Mouse (Mus musculus): ENCODE data around the gene Gm20721. TPM values are rescaled to one million over a fixed set of nuclear protein-coding genes. Genes with fewer than 3 reads are reported as not detected.

The Gm20721 gene
- polyA plus RNA-seq, 1 experiment = not detected

- DNase-seq = no peak
- H3K36me3 ChIP-seq (ENCODE audit: control insufficient read depth, insufficient read depth, low read length) = no peaks in the 10 kb centered on the region
- H3K4me1 ChIP-seq (ENCODE audit: control insufficient read depth, insufficient read depth, low read length) = no peaks in the 10 kb centered on the region
- no peak overlapping the region for H3K27ac ChIP-seq (ENCODE audit: insufficient read depth, low read depth, low read length)
- no peak overlapping the region for H3K4me3 ChIP-seq (ENCODE audit: insufficient read depth, low read depth, low read length)
- no peaks in the 10 kb centered on the region for H3K27me3 ChIP-seq (replicated peaks; ENCODE audit: control insufficient read depth, insufficient read depth, low read length)
- TF ChIP-seq POLR2A (IDR thresholded peaks at IDR 0.05; ENCODE audit: low read depth, low read length) (no peak), CTCF (conservative IDR thresholded peaks at IDR 0.05; ENCODE audit: insufficient read depth, insufficient read length, low read depth, low read length) (no peak)
- WGBS = 57% methylated on average over 7 of the region's 7 CpGs
Observed at GRCm38 (mm10) chr2:174287921-174288320, 58.6 kb downstream of the Gm20721 start.

- DNase-seq = no peak
- H3K36me3 ChIP-seq (ENCODE audit: control insufficient read depth, insufficient read depth, low read length) = no peaks in the 10 kb centered on the region
- TF ChIP-seq POLR2A (IDR thresholded peaks at IDR 0.05; ENCODE audit: low read depth, low read length) (no peak), CTCF (conservative IDR thresholded peaks at IDR 0.05; ENCODE audit: insufficient read depth, insufficient read length, low read depth, low read length) (no peak)
Observed at GRCm38 (mm10) chr2:174285921-174286470, 60.5 kb downstream of the Gm20721 start.

GRCm38 (mm10) chr2:174284807-174285457 lies 61.6 kb downstream of the Gm20721 start:
- no peaks in the 10 kb centered on the region for H3K36me3 ChIP-seq (ENCODE audit: control insufficient read depth, insufficient read depth, low read length)
- H3K4me3 ChIP-seq (ENCODE audit: insufficient read depth, low read depth, low read length) = no peak overlapping the region
- no peak overlapping the region for H3K27ac ChIP-seq (ENCODE audit: insufficient read depth, low read depth, low read length)
- DNase-seq = no peak
- H3K27me3 ChIP-seq (replicated peaks; ENCODE audit: control insufficient read depth, insufficient read depth, low read length) = no peaks in the 10 kb centered on the region
- no peaks in the 10 kb centered on the region for H3K4me1 ChIP-seq (ENCODE audit: control insufficient read depth, insufficient read depth, low read length)
- no peak for TF ChIP-seq CTCF (conservative IDR thresholded peaks at IDR 0.05; ENCODE audit: insufficient read depth, insufficient read length, low read depth, low read length)
- no peak for TF ChIP-seq POLR2A (IDR thresholded peaks at IDR 0.05; ENCODE audit: low read depth, low read length)
- 47% methylated on average over 58 of the region's 58 CpGs for WGBS

More at GRCm38 (mm10) chr2:174285921-174286470, 60.5 kb downstream of the Gm20721 start:
- WGBS = 50% methylated on average over 34 of the region's 34 CpGs
- H3K4me3 ChIP-seq (ENCODE audit: insufficient read depth, low read depth, low read length) = no peak overlapping the region
- H3K4me1 ChIP-seq (ENCODE audit: control insufficient read depth, insufficient read depth, low read length) = no peaks in the 10 kb centered on the region
- no peaks in the 10 kb centered on the region for H3K27me3 ChIP-seq (replicated peaks; ENCODE audit: control insufficient read depth, insufficient read depth, low read length)
- no peak overlapping the region for H3K27ac ChIP-seq (ENCODE audit: insufficient read depth, low read depth, low read length)

- Histone ChIP-seq H3K4me3 (ENCODE audit: insufficient read depth, low read depth, low read length) (no peak within 1 kb of the TSS), H3K27me3 (replicated peaks; ENCODE audit: control insufficient read depth, insufficient read depth, low read length) (no peaks in the 10 kb centered on the region), H3K27ac (ENCODE audit: insufficient read depth, low read depth, low read length) (no peak within 1 kb of the TSS), H3K36me3 (ENCODE audit: control insufficient read depth, insufficient read depth, low read length) (no peaks in the 10 kb centered on the region), H3K4me1 (ENCODE audit: control insufficient read depth, insufficient read depth, low read length) (no peaks in the 10 kb centered on the region)
- TF ChIP-seq CTCF (conservative IDR thresholded peaks at IDR 0.05; ENCODE audit: insufficient read depth, insufficient read length, low read depth, low read length) (peak; percentile 46), POLR2A (IDR thresholded peaks at IDR 0.05; ENCODE audit: low read depth, low read length) (no peak)
- DNase-seq = peak; percentile 24
- WGBS = 51% methylated on average over 19 of the region's 19 CpGs
Observed at GRCm38 (mm10) chr2:174284011-174284410, 62.5 kb downstream of the Gm20721 start, which contains the start of gene Gnas. Gene Gnas, plus strand, starts transcription at chr2:174284320.

GRCm38 (mm10) chr2:174283341-174283740 lies 63.2 kb downstream of the Gm20721 start:
- Histone ChIP-seq H3K36me3 (ENCODE audit: control insufficient read depth, insufficient read depth, low read length) (no peaks in the 10 kb centered on the region), H3K4me1 (ENCODE audit: control insufficient read depth, insufficient read depth, low read length) (no peaks in the 10 kb centered on the region), H3K4me3 (ENCODE audit: insufficient read depth, low read depth, low read length) (no peak overlapping the region), H3K27me3 (replicated peaks; ENCODE audit: control insufficient read depth, insufficient read depth, low read length) (no peaks in the 10 kb centered on the region), H3K27ac (ENCODE audit: insufficient read depth, low read depth, low read length) (no peak overlapping the region)
- TF ChIP-seq POLR2A (IDR thresholded peaks at IDR 0.05; ENCODE audit: low read depth, low read length) (no peak), CTCF (conservative IDR thresholded peaks at IDR 0.05; ENCODE audit: insufficient read depth, insufficient read length, low read depth, low read length) (no peak)
- DNase-seq = no peak
- WGBS = 52% methylated on average over 11 of the region's 11 CpGs

Other genes with a start within 250 kb of the Gm20721 start
- 91.6 and 110 TPM in 2 replicates for gene Npepl1, start 236.4 kb downstream of the Gm20721 start, polyA plus RNA-seq (2012; rRNA removed)
- 872 and 1,035 TPM in 2 replicates for gene Gnas, start 62.4 kb downstream of the Gm20721 start, polyA plus RNA-seq (2012; rRNA removed)
- gene Nelfcd, start 69.1 kb upstream of the Gm20721 start, polyA plus RNA-seq (2012; rRNA removed) = 45.4 and 48.1 TPM in 2 replicates
- 265 and 268 TPM in 2 replicates for gene Ctsz, start 92.3 kb upstream of the Gm20721 start, polyA plus RNA-seq (2012; rRNA removed)
- gene Tubb1, start 104.0 kb upstream of the Gm20721 start, polyA plus RNA-seq (2012; rRNA removed) = 0.34 and 0.61 TPM in 2 replicates
- gene Atp5e, start 117.4 kb upstream of the Gm20721 start, polyA plus RNA-seq (2012; rRNA removed) = 806 and 1,071 TPM in 2 replicates
- gene Prelid3b, start 126.4 kb upstream of the Gm20721 start, polyA plus RNA-seq (2012; rRNA removed) = 39.9 and 48.1 TPM in 2 replicates

Measured in kidney, adult 2 months (tissue).